Mouse (Mus musculus): ENCODE measurements at regions not wholly inside any gene's neighbourhood (a gene's known extent, or its start where the extent isn't known, plus 50 kb on each side); places are given as distances from the start of the nearest gene placed in this dataset.

GRCm38 (mm10) chr4:7206987-7207386, 1031.9 kb downstream of the Car8 start:
- DNase-seq: no peak

- no peak for DNase-seq
Measured at GRCm38 (mm10) chr4:7201816-7202215, 1037.0 kb downstream of the Car8 start.

- no peak for DNase-seq
Measured at GRCm38 (mm10) chr4:7199941-7200340, 1038.9 kb downstream of the Car8 start.

- no peak for DNase-seq
Measured at GRCm38 (mm10) chr4:7199052-7199451, 1039.8 kb downstream of the Car8 start.

GRCm38 (mm10) chr4:7196570-7196969, 1042.3 kb downstream of the Car8 start:
- DNase-seq: no peak

- DNase-seq: no peak
Measured at GRCm38 (mm10) chr4:7195619-7196018, 1043.2 kb downstream of the Car8 start.

GRCm38 (mm10) chr4:7191912-7192311, 1046.9 kb downstream of the Car8 start:
- no peak for DNase-seq

GRCm38 (mm10) chr4:7191228-7191627, 1047.6 kb downstream of the Car8 start:
- no peak for DNase-seq

- DNase-seq: peak; percentile 36
Measured at GRCm38 (mm10) chr4:7175030-7175429, 1063.8 kb downstream of the Car8 start.

- no peak for DNase-seq
Measured at GRCm38 (mm10) chr4:7172528-7173306, 1066.1 kb downstream of the Car8 start.

GRCm38 (mm10) chr4:7171637-7172417, 1067.0 kb downstream of the Car8 start:
- no peak for DNase-seq

GRCm38 (mm10) chr4:7161411-7161810, 1077.4 kb downstream of the Car8 start:
- DNase-seq: no peak

- DNase-seq: no peak
Measured at GRCm38 (mm10) chr4:7157883-7158282, 1081.0 kb downstream of the Car8 start.

GRCm38 (mm10) chr4:7154256-7154655, 1084.6 kb downstream of the Car8 start:
- DNase-seq: no peak

GRCm38 (mm10) chr4:7153835-7154234, 1085.0 kb downstream of the Car8 start:
- no peak for DNase-seq

GRCm38 (mm10) chr4:7145756-7146155, 1093.1 kb downstream of the Car8 start:
- DNase-seq: peak; percentile 53

- no peak for DNase-seq
Measured at GRCm38 (mm10) chr4:7144215-7144614, 1094.6 kb downstream of the Car8 start.

GRCm38 (mm10) chr4:7143676-7144075, 1095.2 kb downstream of the Car8 start:
- DNase-seq: no peak

- DNase-seq: no peak
Measured at GRCm38 (mm10) chr4:7142781-7143180, 1096.1 kb downstream of the Car8 start.

GRCm38 (mm10) chr4:7112159-7112558, 1126.7 kb downstream of the Car8 start:
- no peak for DNase-seq

GRCm38 (mm10) chr4:7092957-7093356, 1145.9 kb downstream of the Car8 start:
- DNase-seq: no peak

- DNase-seq: no peak
Measured at GRCm38 (mm10) chr4:7091201-7091814, 1147.5 kb downstream of the Car8 start.

Measured in thymus, postnatal 14 days (tissue).